Mouse (Mus musculus) liver, postnatal 0 days (tissue): ENCODE measurements around the gene Mroh2a.

ENCODE experiments used
- CTCF ChIP-seq: sonication (generic); IDR thresholded peaks from 2 replicates; pipeline ENCODE4 v1.5.1; 2016; ENCODE audit warnings: antibody characterized with exemption, low read depth
- EP300 ChIP-seq: IDR thresholded peaks from 2 replicates; pipeline ENCODE4 v1.6.1; 2016; ENCODE audit warnings: antibody characterized with exemption, low read depth, mild to moderate bottlenecking

DNA sequence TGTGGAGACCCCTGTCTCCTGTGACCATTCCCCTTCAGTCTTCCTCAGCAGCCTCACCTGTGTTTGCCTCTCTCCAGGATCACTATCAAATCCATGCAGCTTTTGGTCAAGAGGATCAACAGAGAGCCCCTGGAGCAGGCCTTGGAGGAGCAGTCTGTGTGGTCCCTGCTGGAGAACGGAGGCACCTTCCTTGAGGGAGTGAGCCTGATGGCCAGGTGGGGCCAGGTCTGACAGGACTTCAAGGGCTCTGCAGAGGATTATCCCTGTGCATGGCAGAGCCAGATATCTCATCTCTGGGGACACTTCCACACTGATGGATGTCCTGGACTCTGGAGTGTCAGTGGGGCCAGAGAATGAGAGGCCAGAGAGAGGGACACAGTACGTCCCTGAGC lies 28.7 kb downstream of the Mroh2a start:
- TF ChIP-seq CTCF: no peak
- no peak for TF ChIP-seq EP300
